Mouse (Mus musculus): Measurements from ENCODE around the gene Ccl26. TPM values are rescaled to one million over a fixed set of nuclear protein-coding genes. Genes with fewer than 3 reads are reported as not detected.

Ccl26 gene
- total RNA-seq, 2 experiments from 2014 or later, result not detected

GRCm38 (mm10) chr5:135544032-135544558 lies 19.3 kb downstream of the Ccl26 start:
- no peak for ATAC-seq (ENCODE audit: poor library complexity, severe bottlenecking)

GRCm38 (mm10) chr5:135537794-135538214 lies 25.6 kb downstream of the Ccl26 start:
- peak; percentile 50 for ATAC-seq (ENCODE audit: poor library complexity, severe bottlenecking)

DNA sequence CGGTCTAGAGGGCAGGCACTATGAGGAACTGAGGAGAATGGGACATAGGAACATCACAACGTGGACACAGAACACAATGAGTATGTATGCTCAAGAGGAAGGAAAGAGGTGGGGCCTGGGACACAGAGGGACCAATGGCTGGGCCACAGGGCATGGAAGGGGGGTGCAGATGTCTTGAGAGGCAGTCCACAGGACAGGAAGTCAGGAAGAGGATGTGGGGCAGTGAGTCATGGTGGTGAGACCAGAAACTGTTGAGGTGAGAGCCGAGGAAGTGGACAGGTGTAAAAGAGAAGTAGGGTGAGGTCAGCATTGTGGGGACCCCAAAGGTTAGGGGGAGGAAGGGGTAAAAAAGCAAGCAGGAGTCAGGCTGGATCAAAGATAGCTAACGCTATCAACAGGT lies 26.0 kb downstream of the Ccl26 start:
- peak; percentile 98 for ATAC-seq (ENCODE audit: poor library complexity, severe bottlenecking)

DNA sequence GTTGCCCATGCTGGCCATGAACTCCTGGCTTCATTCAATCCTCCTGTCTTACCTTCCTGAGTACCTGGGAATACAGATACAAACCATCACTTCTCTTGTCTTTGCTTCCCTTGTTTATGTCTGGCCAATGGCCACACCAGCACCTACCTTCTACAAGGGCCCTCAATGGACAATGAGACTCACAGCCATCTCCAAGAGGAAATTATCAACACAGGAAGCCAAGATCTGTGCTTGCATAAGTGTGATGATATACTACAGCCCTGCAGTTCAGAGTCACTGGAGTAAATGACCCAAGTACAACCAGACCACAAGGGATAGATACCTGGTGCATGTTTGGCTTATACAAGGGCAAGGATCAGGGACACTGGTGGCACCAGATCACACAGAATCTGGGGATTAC lies 27.5 kb downstream of the Ccl26 start:
- ATAC-seq (ENCODE audit: poor library complexity, severe bottlenecking), result no peak

GRCm38 (mm10) chr5:135533431-135533830 lies 29.9 kb downstream of the Ccl26 start:
- no peak for ATAC-seq (ENCODE audit: poor library complexity, severe bottlenecking)

DNA sequence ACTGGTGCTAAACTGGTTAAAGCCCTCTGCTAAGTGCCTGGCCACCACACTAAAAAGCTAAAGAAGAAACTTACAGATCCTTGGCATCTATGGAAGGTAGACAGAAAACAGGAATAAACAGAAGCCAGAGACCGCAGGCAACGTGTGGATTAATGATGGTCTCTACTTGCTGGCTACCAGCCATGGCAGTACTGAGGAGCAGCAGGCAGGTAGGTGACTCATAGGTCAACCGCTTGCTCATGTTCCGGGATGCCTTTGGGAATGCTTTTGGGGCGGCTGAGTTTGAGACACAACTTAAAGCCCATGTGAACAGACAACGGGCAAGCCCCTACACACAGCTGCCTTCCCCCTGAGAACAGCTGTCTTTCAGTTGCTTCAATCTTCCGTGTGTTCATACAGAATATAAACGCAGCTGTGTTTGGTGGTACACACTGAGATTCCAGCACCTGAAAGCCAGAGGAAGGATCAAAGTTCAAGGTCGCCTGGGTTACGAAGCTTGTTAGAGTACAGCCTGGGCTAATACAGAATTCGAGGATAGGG lies 32.0 kb downstream of the Ccl26 start:
- no peak for ATAC-seq (ENCODE audit: poor library complexity, severe bottlenecking)

DNA sequence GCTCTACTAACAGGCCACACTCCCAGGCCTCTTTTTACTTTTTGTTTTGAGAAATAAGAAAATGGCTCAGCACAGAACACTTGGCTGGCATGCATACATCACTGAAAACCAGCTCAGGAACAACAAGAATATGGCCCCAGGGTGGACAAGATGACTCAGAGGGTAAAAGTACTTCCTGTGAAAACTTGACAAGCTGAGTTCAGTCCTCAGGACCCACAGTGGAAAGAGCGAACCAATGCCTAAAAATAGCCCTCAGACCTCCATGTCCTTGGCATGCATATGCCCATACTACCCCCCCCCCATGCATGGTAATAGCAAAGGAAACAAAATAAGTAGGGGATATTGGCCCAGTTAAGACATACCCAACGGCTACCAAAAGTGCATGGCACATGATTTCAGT lies 33.4 kb downstream of the Ccl26 start:
- ATAC-seq (ENCODE audit: poor library complexity, severe bottlenecking), result no peak

DNA sequence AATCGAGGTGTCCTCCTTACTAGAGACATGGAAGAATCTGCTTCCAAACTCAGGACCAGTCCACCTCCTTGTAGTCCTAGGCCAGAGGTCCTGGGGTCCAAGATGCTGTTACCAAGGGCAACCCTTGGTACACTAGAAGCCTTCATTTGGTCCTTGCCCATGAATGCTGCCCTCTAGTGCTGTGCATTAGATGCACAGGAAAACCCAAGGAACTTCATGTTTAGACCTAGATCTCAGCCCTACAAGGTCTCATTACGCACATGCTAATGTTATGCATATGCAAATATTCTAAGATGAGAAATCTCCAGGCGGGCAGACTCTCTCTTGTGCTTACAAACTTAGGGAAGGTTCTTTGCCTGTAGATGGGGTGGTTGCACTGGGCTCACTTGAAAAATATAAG lies 34.1 kb downstream of the Ccl26 start:
- ATAC-seq (ENCODE audit: poor library complexity, severe bottlenecking), result no peak

- no peak for ATAC-seq (ENCODE audit: poor library complexity, severe bottlenecking)
Observed at GRCm38 (mm10) chr5:135527986-135528385, 35.4 kb downstream of the Ccl26 start.

- no peak for ATAC-seq (ENCODE audit: poor library complexity, severe bottlenecking)
Observed at GRCm38 (mm10) chr5:135524660-135525560, 38.5 kb downstream of the Ccl26 start.

GRCm38 (mm10) chr5:135524087-135524486 lies 39.3 kb downstream of the Ccl26 start:
- ATAC-seq (ENCODE audit: poor library complexity, severe bottlenecking), result no peak

DNA sequence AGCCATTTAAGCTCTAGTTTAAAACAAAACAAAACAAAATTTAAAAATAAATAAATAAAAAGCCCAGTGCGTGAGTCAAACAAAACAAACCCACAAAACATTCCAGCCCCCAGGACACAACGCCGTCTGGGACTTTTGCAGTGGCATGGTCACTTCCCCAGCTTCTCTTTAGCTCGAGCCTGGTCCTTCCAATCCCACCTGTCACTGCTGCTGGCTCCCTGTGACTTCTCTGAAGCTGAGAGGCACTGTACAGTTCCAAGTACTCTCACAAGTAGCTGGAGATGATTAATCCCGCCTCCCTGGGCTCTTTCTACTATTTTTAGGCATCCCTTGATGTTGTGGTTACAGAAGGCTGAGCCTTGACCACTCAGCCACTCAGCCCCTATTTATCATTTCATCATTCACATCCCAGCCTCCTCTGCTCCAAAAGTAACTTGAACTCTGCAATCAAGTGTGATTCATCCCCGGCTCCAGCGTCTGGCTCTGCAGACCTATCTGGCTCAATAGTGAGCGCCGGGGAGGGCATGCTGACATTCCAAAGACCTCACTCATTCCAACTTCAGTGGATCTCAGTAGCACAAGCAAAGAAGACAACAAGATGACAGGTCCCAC lies 41.2 kb downstream of the Ccl26 start:
- ATAC-seq (ENCODE audit: poor library complexity, severe bottlenecking), result no peak

- no peak for ATAC-seq (ENCODE audit: poor library complexity, severe bottlenecking)
Observed at GRCm38 (mm10) chr5:135517348-135517883, 46.0 kb downstream of the Ccl26 start.

DNA sequence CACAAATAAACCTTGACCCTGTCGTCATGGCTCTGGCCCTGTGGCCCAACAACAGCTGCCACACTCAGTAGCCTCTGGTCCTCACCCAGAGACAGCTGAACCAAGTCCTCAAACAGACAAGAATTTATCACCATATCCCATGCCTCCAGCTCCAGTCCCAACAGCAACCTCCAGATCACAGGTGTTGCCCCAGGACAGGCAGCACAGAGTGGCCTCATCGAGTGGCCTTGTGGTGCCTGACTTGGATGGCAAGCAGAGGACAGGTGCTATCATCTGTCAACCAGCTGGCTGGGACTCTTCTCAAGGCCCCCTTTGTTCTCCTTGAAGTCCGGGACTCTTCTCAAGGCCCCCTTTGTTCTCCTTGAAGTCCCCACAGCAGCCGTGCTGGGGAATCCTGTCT lies 50.2 kb downstream of the Ccl26 start:
- ATAC-seq (ENCODE audit: poor library complexity, severe bottlenecking), result no peak

DNA sequence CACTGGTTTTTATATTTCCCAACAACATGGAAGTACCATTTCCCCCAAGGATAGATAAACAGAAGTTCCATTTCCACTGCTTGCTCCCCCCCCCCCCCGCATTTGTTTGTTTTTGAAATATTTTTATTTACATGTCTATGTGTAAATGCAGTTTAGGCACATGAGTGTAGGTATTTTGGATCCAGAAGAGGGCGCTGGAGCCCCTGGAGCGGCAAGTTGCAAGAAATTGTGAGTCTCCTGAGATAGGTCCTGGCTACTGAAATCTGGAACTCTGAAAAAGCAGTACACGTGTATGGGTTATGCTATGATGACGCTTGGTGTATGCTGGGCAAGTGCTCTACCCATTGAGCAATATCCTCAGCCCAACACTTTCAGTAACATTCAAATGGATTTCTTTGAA lies 52.3 kb downstream of the Ccl26 start:
- no peak for ATAC-seq (ENCODE audit: poor library complexity, severe bottlenecking)

Other genes with a start within 250 kb of the Ccl26 start
- gene Fkbp6, start 213.5 kb downstream of the Ccl26 start, total RNA-seq (2015), result not detected in 2 replicates
- gene Fkbp6, start 213.5 kb downstream of the Ccl26 start, total RNA-seq (2017), result not detected in 2 replicates
- not detected in 2 replicates for gene Trim50, start 210.3 kb downstream of the Ccl26 start, total RNA-seq (2015)
- not detected in 2 replicates for gene Trim50, start 210.3 kb downstream of the Ccl26 start, total RNA-seq (2017)
- 7.0 and 7.4 TPM in 2 replicates for gene Nsun5, start 193.6 kb downstream of the Ccl26 start, total RNA-seq (2015)
- gene Nsun5, start 193.6 kb downstream of the Ccl26 start, total RNA-seq (2017), result 10.2 and 11.9 TPM in 2 replicates
- gene Pom121, start 169.0 kb downstream of the Ccl26 start, total RNA-seq (2015), result 35.4 and 37.3 TPM in 2 replicates
- 5.2 and 7.4 TPM in 2 replicates for gene Pom121, start 169.0 kb downstream of the Ccl26 start, total RNA-seq (2017)
- 21.6 and 28.9 TPM in 2 replicates for gene Hip1, start 18.4 kb downstream of the Ccl26 start, total RNA-seq (2015)
- 34.7 and 39.9 TPM in 2 replicates for gene Hip1, start 18.4 kb downstream of the Ccl26 start, total RNA-seq (2017)
- 0.25 and 3.5 TPM in 2 replicates for gene Ccl24, start 9.5 kb upstream of the Ccl26 start, total RNA-seq (2015)
- gene Ccl24, start 9.5 kb upstream of the Ccl26 start, total RNA-seq (2017), result 0.37 TPM in 1 of 2 replicates, not detected in the other
- gene Rhbdd2, start 69.0 kb upstream of the Ccl26 start, total RNA-seq (2015), result 3.8 and 8.6 TPM in 2 replicates
- gene Rhbdd2, start 69.0 kb upstream of the Ccl26 start, total RNA-seq (2017), result 1.8 and 3.4 TPM in 2 replicates
- 29.6 and 31.1 TPM in 2 replicates for gene Por, start 106.5 kb upstream of the Ccl26 start, total RNA-seq (2015)
- 45.9 and 49.7 TPM in 2 replicates for gene Por, start 106.5 kb upstream of the Ccl26 start, total RNA-seq (2017)
- gene Tmem120a, start 180.9 kb upstream of the Ccl26 start, total RNA-seq (2015), result 18.1 and 20.9 TPM in 2 replicates
- 15.1 and 19.1 TPM in 2 replicates for gene Tmem120a, start 180.9 kb upstream of the Ccl26 start, total RNA-seq (2017)
- gene Styxl1, start 214.8 kb upstream of the Ccl26 start, total RNA-seq (2015), result 0.25 TPM in 1 of 2 replicates, not detected in the other
- gene Styxl1, start 214.8 kb upstream of the Ccl26 start, total RNA-seq (2017), result 0.18 TPM in 1 of 2 replicates, not detected in the other
- 240 and 251 TPM in 2 replicates for gene Mdh2, start 214.9 kb upstream of the Ccl26 start, total RNA-seq (2015)
- 111 and 129 TPM in 2 replicates for gene Mdh2, start 214.9 kb upstream of the Ccl26 start, total RNA-seq (2017)
- gene Srrm3, start 243.3 kb upstream of the Ccl26 start, total RNA-seq (2015), result not detected in 2 replicates
- not detected in 2 replicates for gene Srrm3, start 243.3 kb upstream of the Ccl26 start, total RNA-seq (2017)

Measured in megakaryocyte, adult 5-6 weeks (primary cell).